In the genomic region with DNA sequence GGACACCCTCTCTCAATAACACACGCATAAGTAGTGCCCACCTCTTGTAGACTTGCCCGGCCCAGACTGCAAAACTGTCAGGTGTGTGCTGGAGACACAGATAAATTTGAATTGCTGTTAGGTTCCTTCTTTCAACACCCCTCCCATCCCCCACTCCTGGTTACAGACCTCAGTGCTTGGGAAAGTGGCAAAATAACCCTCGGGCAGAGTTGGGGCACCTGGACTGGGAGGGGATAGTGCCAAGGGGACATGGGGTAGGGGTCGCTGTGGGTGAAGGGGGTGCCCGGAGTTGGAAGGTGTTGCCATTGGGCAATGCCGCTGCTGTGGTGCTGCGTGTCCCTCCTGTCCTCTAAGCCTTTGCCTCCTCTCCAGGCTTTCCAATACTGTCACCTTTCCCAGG, we compare ENCODE assay signal across 8 mouse cellular contexts. TPM values are rescaled to one million over a fixed set of nuclear protein-coding genes. Genes with fewer than 3 reads are reported as not detected.
DNase-seq lines count a peak whose midpoint lies in the region; ATAC-seq lines count a peak whose summit lies in the region.

No protein-coding gene starts in this region.

- no peaks in the 10 kb centered on the region for H3K27me3 ChIP-seq in embryonic facial prominence, embryonic 12.5 days
- no peaks in the 10 kb centered on the region for H3K27me3 ChIP-seq in hindbrain, embryonic 15.5 days
- peaks cover 16% of the 10 kb centered on the region for H3K27me3 ChIP-seq in midbrain, embryonic 10.5 days (ENCODE audit: low read depth, poor library complexity, severe bottlenecking)

- ATAC-seq in embryonic facial prominence, embryonic 12.5 days (ENCODE audit: insufficient number of reproducible peaks, insufficient read depth, low FRiP score, low TSS enrichment), result 0 out of 2 replicates have a peak, but pooled peaks have one; percentile 35
- ATAC-seq in hindbrain, embryonic 15.5 days (ENCODE audit: low FRiP score, low read depth), result 0 out of 2 replicates have a peak, but pooled peaks have one; percentile 9
- no peak for ATAC-seq in erythroid progenitor cell, adult 5-6 weeks (replicated peaks; ENCODE audit: low FRiP score, poor library complexity, severe bottlenecking)

- peak overlapping the region; percentile 52 for H3K4me3 ChIP-seq in embryonic facial prominence, embryonic 12.5 days
- peak overlapping the region; percentile 81 for H3K4me3 ChIP-seq in hindbrain, embryonic 15.5 days
- H3K4me3 ChIP-seq in midbrain, embryonic 10.5 days, result peak overlapping the region; percentile 73

- H3K4me2 ChIP-seq in embryonic facial prominence, embryonic 12.5 days (replicated peaks), result peak overlapping the region; percentile 94
- H3K4me2 ChIP-seq in hindbrain, embryonic 15.5 days, result peak overlapping the region; percentile 92

- no peaks in the 10 kb centered on the region for H3K36me3 ChIP-seq in embryonic facial prominence, embryonic 12.5 days
- no peaks in the 10 kb centered on the region for H3K36me3 ChIP-seq in hindbrain, embryonic 15.5 days
- no peaks in the 10 kb centered on the region for H3K36me3 ChIP-seq in midbrain, embryonic 10.5 days

- peaks cover 7% of the 10 kb centered on the region; the same call in 1 of the 2 replicates for H3K4me1 ChIP-seq in embryonic facial prominence, embryonic 12.5 days
- peaks cover 26% of the 10 kb centered on the region for H3K4me1 ChIP-seq in hindbrain, embryonic 15.5 days (replicated peaks)
- H3K4me1 ChIP-seq in midbrain, embryonic 10.5 days, result peaks cover 31% of the 10 kb centered on the region

- H3K9me3 ChIP-seq in embryonic facial prominence, embryonic 12.5 days, result no peaks in the 10 kb centered on the region
- no peaks in the 10 kb centered on the region for H3K9me3 ChIP-seq in hindbrain, embryonic 15.5 days
- no peaks in the 10 kb centered on the region for H3K9me3 ChIP-seq in midbrain, embryonic 10.5 days (replicated peaks)

- WGBS in embryonic facial prominence, embryonic 12.5 days, result 14% methylated on average over 7 of the region's 7 CpGs
- WGBS in hindbrain, embryonic 15.5 days, result 15% methylated on average over 7 of the region's 7 CpGs
- WGBS in midbrain, embryonic 10.5 days, result 12% methylated on average over 7 of the region's 7 CpGs

- DNase-seq in kidney, adult 11 months, result peak; percentile 38
- DNase-seq in kidney, adult 9 months, result no peak
- no peak for DNase-seq in midbrain, embryonic 10.5 days (ENCODE audit: low spot score)
- no peak for DNase-seq in testis, postnatal 14 days (ENCODE audit: low spot score)
- DNase-seq in urinary bladder, postnatal 4 days (ENCODE audit: low spot score in 2 of 2), result no peak

- H3K9ac ChIP-seq in embryonic facial prominence, embryonic 12.5 days, result no peak overlapping the region
- peak overlapping the region; percentile 88; the same call in 1 of the 2 replicates for H3K9ac ChIP-seq in hindbrain, embryonic 15.5 days

- no peak overlapping the region for H3K27ac ChIP-seq in embryonic facial prominence, embryonic 12.5 days
- no peak overlapping the region for H3K27ac ChIP-seq in hindbrain, embryonic 15.5 days (replicated peaks)
- peak overlapping the region; percentile 92; the same call in 1 of the 2 replicates for H3K27ac ChIP-seq in midbrain, embryonic 10.5 days (replicated peaks)

RNA-seq across cellular contexts. Expression of gene Esrrg, which starts 43.9 kb away (rescaled TPM):
- 1.4 and 2.1 TPM in 2 replicates for polyA plus RNA-seq in embryonic facial prominence, embryonic 12.5 days (2016; fragmentation: Nextera tagmentation; extraction: Ambion mirVana)
- polyA plus RNA-seq in hindbrain, embryonic 15.5 days (2015; fragmentation: Nextera tagmentation; extraction: Ambion mirVana), result 33.2 and 36.6 TPM in 2 replicates
- 2.0 and 3.5 TPM in 2 replicates for polyA plus RNA-seq in midbrain, embryonic 10.5 days (2016; fragmentation: Nextera tagmentation; extraction: Ambion mirVana)
- total RNA-seq in erythroid progenitor cell, adult 5-6 weeks (2015; ENCODE audit: low replicate concordance), result not detected in 2 replicates
- not detected in 2 replicates for total RNA-seq in erythroid progenitor cell, adult 5-6 weeks (2017; ENCODE audit: low replicate concordance)
